In the genomic region with DNA sequence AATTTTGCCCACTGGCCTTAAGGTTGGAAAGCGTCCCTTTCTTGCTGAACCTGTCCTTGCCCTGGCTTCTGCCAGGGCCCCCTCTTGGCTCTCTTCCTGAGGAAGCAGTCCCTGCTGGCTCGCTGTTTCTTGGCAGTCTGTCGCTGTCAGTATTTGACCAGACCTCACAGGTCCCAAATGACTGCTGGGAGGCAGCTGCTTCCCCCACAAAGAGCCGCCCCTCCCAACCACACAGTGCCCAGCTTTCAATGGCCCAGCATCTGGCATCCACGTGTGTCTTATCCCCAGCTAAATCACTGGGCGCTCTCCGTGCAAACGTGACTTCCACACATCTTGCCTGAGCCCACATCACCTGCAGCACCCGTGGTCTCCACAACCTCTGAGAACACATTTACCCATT, we compare ENCODE assay signal across 12 mouse cellular contexts.
DNase-seq lines count a peak whose midpoint lies in the region; ATAC-seq lines count a peak whose summit lies in the region.
"Had no signal": no experiment of that assay in that cellular context is flagged by ENCODE, and none has a peak within 500 bp of the region (broad histone marks: within the 10 kb centered on the region; RNA-seq: fewer than 3 reads in every experiment).

No protein-coding gene starts in this region.

- peak; percentile 67; the same call in 1 of the 2 replicates for ATAC-seq in hindbrain, embryonic 12.5 days (ENCODE audit: low FRiP score)
- no peak for ATAC-seq in hindbrain, embryonic 13.5 days (ENCODE audit: low FRiP score)
- ATAC-seq: lung, postnatal 0 days had no signal

- peak; percentile 38 for DNase-seq in MN1 (ENCODE audit: low spot score)
- peak; percentile 47 for DNase-seq in embryonic facial prominence, embryonic 10.5 days (ENCODE audit: low spot score)
- peak; percentile 57 for DNase-seq in mesoderm, embryonic 11.5 days (ENCODE audit: low read depth, low spot score)
- DNase-seq in ovary, postnatal 10 days (ENCODE audit: low spot score): no peak
- no peak for DNase-seq in thymus, postnatal 36 days
- DNase-seq: adrenal gland, postnatal 10 days; kidney, postnatal 10 days; liver had no signal

- no peak overlapping the region for H3K4me3 ChIP-seq in hindbrain, embryonic 12.5 days
- H3K4me3 ChIP-seq in hindbrain, embryonic 13.5 days: no peak overlapping the region
- no peak overlapping the region for H3K4me3 ChIP-seq in embryonic facial prominence, embryonic 10.5 days
- H3K4me3 ChIP-seq: heart, embryonic 15.5 days had no signal

- H3K4me2 ChIP-seq in hindbrain, embryonic 12.5 days (replicated peaks): no peak overlapping the region
- no peak overlapping the region for H3K4me2 ChIP-seq in hindbrain, embryonic 13.5 days
- H3K4me2 ChIP-seq: heart, embryonic 15.5 days had no signal

- no peaks in the 10 kb centered on the region for H3K36me3 ChIP-seq in hindbrain, embryonic 12.5 days
- H3K36me3 ChIP-seq in hindbrain, embryonic 13.5 days: no peaks in the 10 kb centered on the region
- no peaks in the 10 kb centered on the region for H3K36me3 ChIP-seq in embryonic facial prominence, embryonic 10.5 days (replicated peaks)
- H3K36me3 ChIP-seq: heart, embryonic 15.5 days had no signal

- no peak overlapping the region for H3K9ac ChIP-seq in hindbrain, embryonic 12.5 days
- H3K9ac ChIP-seq in hindbrain, embryonic 13.5 days: no peak overlapping the region
- H3K9ac ChIP-seq: heart, embryonic 15.5 days had no signal

- no peak overlapping the region for H3K27ac ChIP-seq in hindbrain, embryonic 12.5 days
- no peak overlapping the region for H3K27ac ChIP-seq in hindbrain, embryonic 13.5 days
- H3K27ac ChIP-seq in embryonic facial prominence, embryonic 10.5 days (replicated peaks): no peak overlapping the region
- H3K27ac ChIP-seq: heart, embryonic 15.5 days had no signal

- H3K4me1 ChIP-seq in hindbrain, embryonic 12.5 days: no peaks in the 10 kb centered on the region
- H3K4me1 ChIP-seq in hindbrain, embryonic 13.5 days (replicated peaks): 0 out of 2 replicates have a peak, but pooled peaks cover 6% of the 10 kb centered on the region
- H3K4me1 ChIP-seq in embryonic facial prominence, embryonic 10.5 days: 0 out of 2 replicates have a peak, but pooled peaks cover 6% of the 10 kb centered on the region
- H3K4me1 ChIP-seq: heart, embryonic 15.5 days had no signal

- H3K9me3 ChIP-seq in hindbrain, embryonic 12.5 days (replicated peaks): no peaks in the 10 kb centered on the region
- H3K9me3 ChIP-seq in hindbrain, embryonic 13.5 days: no peaks in the 10 kb centered on the region
- no peaks in the 10 kb centered on the region for H3K9me3 ChIP-seq in embryonic facial prominence, embryonic 10.5 days
- H3K9me3 ChIP-seq: heart, embryonic 15.5 days had no signal

- WGBS in hindbrain, embryonic 12.5 days: 42% methylated on average over 9 of the region's 9 CpGs
- 39% methylated on average over 9 of the region's 9 CpGs for WGBS in hindbrain, embryonic 13.5 days
- WGBS in embryonic facial prominence, embryonic 10.5 days: 45% methylated on average over 9 of the region's 9 CpGs

- peaks cover 16% of the 10 kb centered on the region for H3K27me3 ChIP-seq in hindbrain, embryonic 12.5 days
- peaks cover 22% of the 10 kb centered on the region; the same call in 1 of the 2 replicates for H3K27me3 ChIP-seq in hindbrain, embryonic 13.5 days
- peaks cover 63% of the 10 kb centered on the region for H3K27me3 ChIP-seq in embryonic facial prominence, embryonic 10.5 days (replicated peaks; ENCODE audit: low read depth, poor library complexity, severe bottlenecking)

Comparison
In these comparisons a context has a peak if more than half of its experiments do, and no peak if none do; other contexts are left out.
1. DNase-seq: peak in MN1 (single experiment), embryonic facial prominence, embryonic 10.5 days (single experiment) and mesoderm, embryonic 11.5 days (single experiment); none in ovary, postnatal 10 days (single experiment) and thymus, postnatal 36 days (0 of 2).